Mouse (Mus musculus) liver, embryonic 18 days (tissue): Measurements from ENCODE around the gene Hist2h2bb. TPM values are rescaled to one million over a fixed set of nuclear protein-coding genes. Genes with fewer than 3 reads are reported as not detected.

Source experiments
- polyA plus RNA-seq: library from polyadenylated mRNA; depleted of rRNA; stranded (reverse); fragments of >200 nt; gene quantifications from 2 replicates; pipeline ENCODE4 v1.2.3, GENCODE M21; 2012; rRNA removed

Gene Hist2h2bb
- 7.1 and 7.9 TPM in 2 replicates for polyA plus RNA-seq

DNA sequence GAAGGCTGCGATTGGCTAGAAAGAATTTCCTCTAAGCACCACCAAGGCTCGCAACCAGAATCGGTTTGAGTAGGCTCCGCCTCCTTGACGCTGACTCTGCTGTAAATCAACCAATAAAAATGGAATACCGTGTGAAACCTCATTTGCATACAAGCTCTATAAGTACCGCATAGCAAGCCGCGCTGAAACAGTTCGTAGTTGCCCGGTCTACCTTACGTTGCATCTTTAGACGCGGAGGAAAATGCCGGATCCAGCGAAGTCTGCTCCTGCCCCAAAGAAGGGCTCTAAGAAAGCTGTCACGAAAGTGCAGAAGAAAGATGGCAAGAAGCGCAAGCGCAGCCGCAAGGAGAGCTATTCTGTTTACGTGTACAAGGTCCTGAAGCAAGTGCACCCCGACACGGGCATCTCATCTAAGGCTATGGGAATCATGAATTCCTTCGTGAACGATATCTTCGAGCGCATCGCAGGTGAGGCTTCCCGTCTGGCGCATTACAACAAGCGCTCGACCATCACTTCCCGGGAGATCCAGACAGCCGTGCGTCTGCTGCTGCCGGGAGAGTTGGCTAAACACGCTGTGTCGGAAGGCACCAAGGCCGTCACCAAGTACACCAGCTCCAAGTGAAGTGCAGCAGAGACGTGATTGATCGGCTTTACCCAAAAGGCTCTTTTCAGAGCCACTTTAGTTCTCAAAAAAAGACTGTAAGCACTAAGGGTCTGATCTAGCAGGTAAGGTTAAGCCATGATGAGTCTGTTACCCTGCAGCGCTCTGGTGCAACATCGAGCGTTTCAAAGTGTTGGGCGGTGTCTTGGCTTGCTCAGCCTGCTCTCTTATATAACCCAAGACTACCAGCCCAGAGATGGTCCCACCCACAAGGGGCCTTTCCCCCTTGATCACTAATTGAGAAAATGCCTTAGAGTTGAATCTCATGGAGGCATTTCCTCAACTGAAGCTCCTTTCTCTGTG, at the start of gene Hist2h2bb:
Hist2h2bb (plus strand) TSS at position 242 of the 964 bp plus-strand sequence.

DNA sequence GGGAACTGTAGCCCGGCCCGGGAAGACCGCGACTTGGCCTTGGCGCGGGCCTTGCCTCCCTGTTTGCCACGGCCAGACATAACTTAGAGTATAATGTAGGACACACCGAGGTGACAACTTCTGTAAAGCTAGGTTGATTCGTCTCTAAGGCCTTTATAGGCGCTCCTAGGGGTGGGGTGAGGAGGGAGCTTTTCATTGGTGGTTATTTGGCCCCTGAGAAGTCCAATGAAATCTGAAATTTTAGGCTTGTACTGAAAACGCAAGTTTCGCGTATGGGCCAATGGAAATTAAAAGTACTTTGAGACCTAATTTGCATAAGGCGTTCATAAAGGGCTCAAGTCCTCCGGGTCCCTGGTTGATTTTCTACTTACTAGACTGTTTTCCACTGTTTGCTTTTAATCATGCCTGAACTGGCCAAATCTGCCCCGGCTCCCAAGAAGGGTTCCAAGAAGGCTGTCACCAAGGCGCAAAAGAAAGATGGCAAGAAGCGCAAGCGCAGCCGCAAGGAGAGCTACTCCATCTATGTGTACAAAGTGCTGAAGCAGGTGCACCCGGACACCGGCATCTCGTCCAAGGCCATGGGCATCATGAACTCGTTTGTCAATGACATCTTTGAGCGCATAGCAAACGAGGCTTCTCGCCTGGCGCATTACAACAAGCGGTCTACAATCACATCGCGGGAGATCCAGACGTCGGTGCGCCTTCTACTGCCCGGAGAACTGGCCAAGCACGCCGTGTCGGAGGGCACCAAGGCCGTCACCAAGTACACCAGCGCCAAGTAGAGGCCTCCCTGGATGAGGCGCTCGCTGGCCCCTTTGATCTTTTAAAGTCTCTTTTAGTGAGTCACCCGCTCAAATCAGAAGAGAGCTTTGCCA, 48.5 kb upstream of the Hist2h2bb start, which contains the start of the genes Hist2h2ac and Hist2h2be:
Hist2h2ac (minus strand) TSS at position 116 of the 875 bp plus-strand sequence.
Hist2h2be (plus strand) TSS at position 355 of the 875 bp plus-strand sequence.

DNA sequence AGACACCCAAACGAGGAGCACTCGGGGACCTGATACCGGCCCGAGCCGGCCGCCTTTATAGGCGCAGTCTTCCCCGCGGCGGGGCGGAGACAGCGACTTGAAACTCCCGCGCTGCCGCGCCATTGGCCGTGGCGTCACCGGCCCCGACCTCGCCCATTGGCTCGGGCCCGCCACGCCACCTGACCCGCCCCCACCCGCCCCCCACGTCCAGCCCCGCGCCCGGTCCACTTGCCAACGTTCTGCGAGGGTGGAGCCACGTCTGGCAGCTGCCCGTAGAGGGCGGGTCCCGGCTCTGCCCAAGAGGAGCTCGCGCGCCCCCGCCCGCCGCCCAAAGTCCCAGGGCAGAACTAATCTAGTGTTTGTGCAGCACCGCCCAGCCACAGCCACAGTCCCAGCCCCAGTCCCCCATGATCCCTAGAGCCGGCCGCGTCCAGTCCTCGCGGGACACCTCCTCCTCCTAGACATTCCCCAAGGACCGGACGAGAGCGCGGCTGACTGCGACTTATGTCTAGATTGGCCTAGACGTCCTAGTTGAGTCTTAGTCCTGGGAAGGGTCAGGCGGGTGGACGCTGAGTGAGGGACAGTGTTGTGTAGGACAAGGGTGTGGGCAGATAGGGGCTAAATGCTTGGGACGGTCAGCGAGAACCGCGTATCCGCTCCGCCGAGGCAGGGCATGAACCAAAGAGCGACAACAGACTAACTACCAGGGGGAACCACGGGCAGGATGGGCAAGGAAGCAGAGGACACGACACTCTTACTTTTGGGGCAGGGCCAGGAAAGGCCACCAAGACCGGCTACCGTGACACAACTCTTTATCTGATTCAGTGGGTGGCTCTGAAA, 30.4 kb upstream of the Hist2h2bb start, which contains the start of gene Hist2h3c2:
Hist2h3c2 (minus strand) TSS at position 174 of the 840 bp plus-strand sequence.

DNA sequence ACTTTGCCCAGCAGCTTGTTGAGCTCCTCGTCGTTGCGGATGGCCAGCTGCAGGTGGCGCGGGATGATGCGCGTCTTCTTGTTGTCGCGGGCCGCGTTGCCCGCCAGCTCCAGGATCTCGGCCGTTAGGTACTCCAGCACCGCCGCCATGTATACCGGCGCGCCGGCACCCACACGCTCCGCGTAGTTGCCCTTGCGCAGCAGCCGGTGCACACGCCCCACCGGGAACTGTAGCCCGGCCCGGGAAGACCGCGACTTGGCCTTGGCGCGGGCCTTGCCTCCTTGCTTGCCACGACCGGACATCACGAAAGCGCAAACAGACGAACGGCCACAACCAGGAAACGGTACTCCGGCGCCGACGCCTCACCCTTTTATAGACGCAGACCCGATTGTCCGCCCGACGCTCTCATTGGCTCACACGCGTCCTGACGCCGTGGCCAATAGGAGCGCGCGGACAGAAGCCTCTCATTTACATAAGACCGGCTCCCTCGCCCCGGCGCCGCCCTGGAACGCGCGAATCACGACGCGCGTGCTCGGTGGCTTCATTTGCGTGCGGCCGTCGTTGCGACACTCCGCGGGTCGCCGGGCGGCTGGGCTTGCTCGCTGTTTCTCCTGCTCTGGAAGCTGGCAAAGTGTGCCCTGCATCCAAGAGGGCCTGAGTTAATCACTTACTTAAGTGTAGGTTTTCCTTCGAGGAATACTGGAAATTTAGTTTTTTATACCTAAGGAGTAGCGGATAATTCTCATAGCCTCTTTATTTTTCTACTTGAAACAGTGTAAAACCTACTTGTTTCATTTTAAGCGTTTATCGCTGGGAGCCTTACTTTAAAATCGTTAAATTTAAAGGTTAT, 29.4 kb upstream of the Hist2h2bb start, which contains the start of gene Hist2h2aa2:
Hist2h2aa2 (minus strand) TSS at position 328 of the 850 bp plus-strand sequence.

DNA sequence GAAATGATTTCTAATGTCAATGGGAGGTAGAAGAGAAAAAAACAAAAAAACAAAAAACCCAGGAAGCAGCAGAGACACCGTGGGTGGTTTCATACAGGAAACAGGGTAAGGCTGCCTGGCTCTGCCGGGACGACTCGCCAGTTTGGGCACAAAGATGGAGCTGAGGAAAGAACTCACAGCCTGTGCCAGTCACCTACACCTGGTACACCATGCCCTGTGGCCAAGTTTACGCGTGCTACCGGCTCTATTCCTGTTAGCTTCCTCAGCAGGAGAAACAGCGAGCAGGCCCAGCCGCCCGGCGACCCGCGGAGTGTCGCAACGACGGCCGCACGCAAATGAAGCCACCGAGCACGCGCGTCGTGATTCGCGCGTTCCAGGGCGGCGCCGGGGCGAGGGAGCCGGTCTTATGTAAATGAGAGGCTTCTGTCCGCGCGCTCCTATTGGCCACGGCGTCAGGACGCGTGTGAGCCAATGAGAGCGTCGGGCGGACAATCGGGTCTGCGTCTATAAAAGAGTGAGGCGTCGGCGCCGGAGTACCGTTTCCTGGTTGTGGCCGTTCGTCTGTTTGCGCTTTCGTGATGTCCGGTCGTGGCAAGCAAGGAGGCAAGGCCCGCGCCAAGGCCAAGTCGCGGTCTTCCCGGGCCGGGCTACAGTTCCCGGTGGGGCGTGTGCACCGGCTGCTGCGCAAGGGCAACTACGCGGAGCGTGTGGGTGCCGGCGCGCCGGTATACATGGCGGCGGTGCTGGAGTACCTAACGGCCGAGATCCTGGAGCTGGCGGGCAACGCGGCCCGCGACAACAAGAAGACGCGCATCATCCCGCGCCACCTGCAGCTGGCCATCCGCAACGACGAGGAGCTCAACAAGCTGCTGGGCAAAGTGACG, 24.3 kb upstream of the Hist2h2bb start, which contains the start of gene Hist2h2aa1:
Hist2h2aa1 (plus strand) TSS at position 495 of the 884 bp plus-strand sequence.

DNA sequence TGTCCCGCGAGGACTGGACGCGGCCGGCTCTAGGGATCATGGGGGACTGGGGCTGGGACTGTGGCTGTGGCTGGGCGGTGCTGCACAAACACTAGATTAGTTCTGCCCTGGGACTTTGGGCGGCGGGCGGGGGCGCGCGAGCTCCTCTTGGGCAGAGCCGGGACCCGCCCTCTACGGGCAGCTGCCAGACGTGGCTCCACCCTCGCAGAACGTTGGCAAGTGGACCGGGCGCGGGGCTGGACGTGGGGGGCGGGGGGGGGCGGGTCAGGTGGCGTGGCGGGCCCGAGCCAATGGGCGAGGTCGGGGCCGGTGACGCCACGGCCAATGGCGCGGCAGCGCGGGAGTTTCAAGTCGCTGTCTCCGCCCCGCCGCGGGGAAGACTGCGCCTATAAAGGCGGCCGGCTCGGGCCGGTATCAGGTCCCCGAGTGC, 23.1 kb upstream of the Hist2h2bb start, which contains the start of gene Hist2h3c1:
Hist2h3c1 (plus strand) TSS at position 259 of the 430 bp plus-strand sequence.

DNA sequence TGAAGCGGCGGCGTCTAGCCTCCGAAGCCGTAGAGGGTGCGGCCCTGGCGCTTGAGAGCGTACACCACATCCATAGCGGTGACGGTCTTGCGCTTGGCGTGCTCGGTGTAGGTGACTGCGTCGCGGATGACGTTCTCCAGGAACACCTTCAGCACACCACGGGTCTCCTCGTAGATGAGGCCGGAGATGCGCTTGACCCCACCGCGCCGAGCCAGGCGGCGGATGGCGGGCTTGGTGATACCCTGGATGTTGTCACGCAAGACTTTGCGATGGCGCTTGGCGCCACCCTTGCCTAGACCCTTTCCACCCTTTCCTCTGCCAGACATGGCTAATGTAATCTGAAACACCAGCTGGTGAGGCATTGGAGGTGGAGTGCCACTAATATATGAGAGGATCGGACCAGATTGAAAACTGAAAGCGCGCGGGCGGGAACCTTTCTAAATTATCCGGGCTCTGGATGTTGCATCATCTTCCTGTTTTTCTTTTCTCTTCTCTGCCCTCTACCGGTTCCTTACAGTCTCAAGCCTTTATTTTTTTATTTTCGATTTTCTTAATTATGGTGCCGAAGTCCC, 6.5 kb upstream of the Hist2h2bb start, which contains the start of gene Hist2h4:
Hist2h4 (minus strand) TSS at position 333 of the 572 bp plus-strand sequence.

DNA sequence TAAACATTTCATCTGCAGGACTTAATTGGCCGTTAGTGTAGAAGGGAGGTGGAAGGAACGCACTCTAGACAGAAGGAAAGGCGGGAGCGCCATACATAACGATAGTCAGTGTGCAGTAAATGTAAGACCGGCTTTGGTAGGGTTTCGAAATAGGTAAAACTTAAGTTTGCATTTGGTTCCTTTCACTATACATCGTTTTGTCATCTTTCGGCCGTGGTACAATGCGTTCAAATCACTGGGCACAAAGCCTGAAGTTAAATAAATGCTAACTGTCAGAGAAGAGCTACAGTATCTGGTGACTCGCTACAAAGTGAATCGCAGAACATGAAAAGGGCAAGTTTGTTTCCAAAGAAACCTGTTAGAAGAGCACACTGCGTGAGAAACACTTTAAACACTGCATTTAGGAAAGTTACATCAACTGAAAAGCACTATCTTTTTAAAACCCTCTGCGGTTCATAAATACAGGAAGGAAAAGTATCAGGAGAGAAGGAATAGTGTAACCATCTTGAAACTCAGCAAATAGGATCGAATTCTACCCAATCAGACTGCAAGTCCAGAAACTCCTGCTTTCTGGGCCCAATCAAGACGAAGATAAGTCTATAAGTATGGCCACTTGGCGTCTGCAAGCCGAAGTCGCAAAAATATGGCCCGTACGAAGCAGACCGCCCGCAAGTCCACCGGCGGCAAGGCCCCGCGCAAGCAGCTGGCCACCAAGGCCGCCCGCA, 1.3 kb upstream of the Hist2h2bb start, which contains the start of gene Hist2h3b:
Hist2h3b (plus strand) TSS at position 604 of the 725 bp plus-strand sequence.

DNA sequence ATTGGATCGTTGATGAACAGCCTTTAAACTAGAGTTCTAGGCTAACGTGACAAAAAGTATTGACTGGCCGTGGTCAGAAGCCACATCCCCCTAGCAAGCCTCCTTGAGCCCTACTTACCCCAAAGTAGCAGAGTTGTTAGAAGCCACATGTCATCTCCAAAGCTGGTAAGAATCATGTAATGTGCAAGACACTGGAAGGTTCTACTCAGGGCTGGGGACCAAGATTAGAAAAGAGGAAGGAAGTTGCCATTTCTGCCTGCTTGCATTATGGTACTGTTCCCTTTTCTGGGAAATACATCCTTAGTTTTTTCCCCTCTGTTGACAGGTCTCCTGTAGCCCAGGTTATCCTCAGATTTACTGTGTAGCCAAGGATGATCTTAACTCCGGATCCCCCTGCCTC, 24.2 kb downstream of the Hist2h2bb start, which contains the start of gene Fcgr1:
Fcgr1 (minus strand) TSS at position 183 of the 400 bp plus-strand sequence.

Other genes starting within 250 kb of the Hist2h2bb start
- gene Vps45, start 211.3 kb upstream of the Hist2h2bb start, polyA plus RNA-seq: 4.7 and 5.3 TPM in 2 replicates
- gene Otud7b, start 165.2 kb upstream of the Hist2h2bb start, polyA plus RNA-seq: 3.6 and 3.7 TPM in 2 replicates
- 9.6 and 12.3 TPM in 2 replicates for gene Mtmr11, start 107.7 kb upstream of the Hist2h2bb start, polyA plus RNA-seq
- 26.1 and 26.7 TPM in 2 replicates for gene Sf3b4, start 97.4 kb upstream of the Hist2h2bb start, polyA plus RNA-seq
- gene Sv2a, start 88.6 kb upstream of the Hist2h2bb start, polyA plus RNA-seq: 0.30 and 0.41 TPM in 2 replicates
- gene Bola1, start 50.0 kb upstream of the Hist2h2bb start, polyA plus RNA-seq: 29.2 and 31.1 TPM in 2 replicates
- gene Hist2h2ab, start 49.9 kb upstream of the Hist2h2bb start, polyA plus RNA-seq: 0.42 and 0.82 TPM in 2 replicates
- 7.7 and 8.1 TPM in 2 replicates for gene Hist2h2ac, start 48.9 kb upstream of the Hist2h2bb start, polyA plus RNA-seq
- gene Hist2h2be, start 48.6 kb upstream of the Hist2h2bb start, polyA plus RNA-seq: 8.3 and 14.1 TPM in 2 replicates
- gene Hist2h3c2, start 30.6 kb upstream of the Hist2h2bb start, polyA plus RNA-seq: 31.1 and 37.7 TPM in 2 replicates
- 39.3 and 40.4 TPM in 2 replicates for gene Hist2h2aa2, start 29.5 kb upstream of the Hist2h2bb start, polyA plus RNA-seq
- 83.3 and 119 TPM in 2 replicates for gene Hist2h2aa1, start 24.3 kb upstream of the Hist2h2bb start, polyA plus RNA-seq
- 1.9 and 8.4 TPM in 2 replicates for gene Hist2h3c1, start 23.1 kb upstream of the Hist2h2bb start, polyA plus RNA-seq
- gene Hist2h4, start 6.4 kb upstream of the Hist2h2bb start, polyA plus RNA-seq: 4.5 and 4.7 TPM in 2 replicates
- 30.7 and 34.8 TPM in 2 replicates for gene Hist2h3b, start 1.1 kb upstream of the Hist2h2bb start, polyA plus RNA-seq
- 9.7 and 11.7 TPM in 2 replicates for gene Fcgr1, start 24.2 kb downstream of the Hist2h2bb start, polyA plus RNA-seq
- gene BC107364, start 182.6 kb downstream of the Hist2h2bb start, polyA plus RNA-seq: 0.05 and 0.07 TPM in 2 replicates